Mouse (Mus musculus) splenic B cell, adult 2 months (primary cell): ENCODE results near the gene Bace2.

Experiments used
- DNase-seq: peaks from one replicate; pipeline ENCODE4 v3.0.0-alpha.2; 2011; ENCODE audit warnings: low read depth, low spot score
- H3K27me3 ChIP-seq: 2 replicates; pipeline ENCODE4 v1.6.1; 2012; ENCODE audit warnings: mild to moderate bottlenecking, low read length, moderate library complexity, mixed read lengths; ENCODE audit not compliant: control insufficient read depth, poor library complexity, insufficient read depth, severe bottlenecking
- H3K36me3 ChIP-seq: 2 replicates; pipeline ENCODE4 v1.6.1; 2012; ENCODE audit warnings: mild to moderate bottlenecking, low read length, moderate library complexity, mixed read lengths; ENCODE audit not compliant: control insufficient read depth, poor library complexity, insufficient read depth, severe bottlenecking

Bace2 gene

GRCm38 (mm10) chr16:97356499-97357187 is at the start of gene Bace2:
Bace2 (plus strand) TSS chr16:97356742.
- DNase-seq = no peak
- Histone ChIP-seq H3K27me3 (no peaks in the 10 kb centered on the region), H3K36me3 (no peaks in the 10 kb centered on the region)

GRCm38 (mm10) chr16:97307594-97307993 is 48.9 kb upstream of the Bace2 start:
- no peak for DNase-seq
- Histone ChIP-seq H3K36me3 (no peaks in the 10 kb centered on the region), H3K27me3 (no peaks in the 10 kb centered on the region)

GRCm38 (mm10) chr16:97309796-97310569 is 46.6 kb upstream of the Bace2 start:
- no peaks in the 10 kb centered on the region for H3K36me3 ChIP-seq
- no peak for DNase-seq
- no peaks in the 10 kb centered on the region for H3K27me3 ChIP-seq

- no peak for DNase-seq
- Histone ChIP-seq H3K36me3 (no peaks in the 10 kb centered on the region), H3K27me3 (no peaks in the 10 kb centered on the region)
Observed at GRCm38 (mm10) chr16:97310570-97310846, 46.0 kb upstream of the Bace2 start.

- H3K36me3 ChIP-seq = no peaks in the 10 kb centered on the region
- no peaks in the 10 kb centered on the region for H3K27me3 ChIP-seq
- DNase-seq = peak; percentile 47
Observed at GRCm38 (mm10) chr16:97312960-97313686, 43.4 kb upstream of the Bace2 start.

GRCm38 (mm10) chr16:97321576-97321975 is 35.0 kb upstream of the Bace2 start:
- no peaks in the 10 kb centered on the region for H3K36me3 ChIP-seq
- no peak for DNase-seq
- H3K27me3 ChIP-seq = no peaks in the 10 kb centered on the region

GRCm38 (mm10) chr16:97322604-97323003 is 33.9 kb upstream of the Bace2 start:
- DNase-seq = no peak
- H3K36me3 ChIP-seq = no peaks in the 10 kb centered on the region
- no peaks in the 10 kb centered on the region for H3K27me3 ChIP-seq

GRCm38 (mm10) chr16:97325975-97326374 is 30.6 kb upstream of the Bace2 start:
- DNase-seq = peak; percentile 3
- H3K36me3 ChIP-seq = no peaks in the 10 kb centered on the region
- H3K27me3 ChIP-seq = no peaks in the 10 kb centered on the region

- Histone ChIP-seq H3K36me3 (no peaks in the 10 kb centered on the region), H3K27me3 (no peaks in the 10 kb centered on the region)
- DNase-seq = no peak
Observed at GRCm38 (mm10) chr16:97328602-97329001, 27.9 kb upstream of the Bace2 start.

- no peak for DNase-seq
- no peaks in the 10 kb centered on the region for H3K36me3 ChIP-seq
- no peaks in the 10 kb centered on the region for H3K27me3 ChIP-seq
Observed at GRCm38 (mm10) chr16:97353013-97353412, 3.5 kb upstream of the Bace2 start.

GRCm38 (mm10) chr16:97354632-97355031 is 1.9 kb upstream of the Bace2 start:
- H3K36me3 ChIP-seq = no peaks in the 10 kb centered on the region
- DNase-seq = no peak
- H3K27me3 ChIP-seq = no peaks in the 10 kb centered on the region

- no peak for DNase-seq
- no peaks in the 10 kb centered on the region for H3K36me3 ChIP-seq
Observed at GRCm38 (mm10) chr16:97357188-97357821, 763 bp downstream of the Bace2 start.

GRCm38 (mm10) chr16:97362231-97362888 is 5.8 kb downstream of the Bace2 start:
- no peak for DNase-seq
- Histone ChIP-seq H3K27me3 (no peaks in the 10 kb centered on the region), H3K36me3 (no peaks in the 10 kb centered on the region)

More at GRCm38 (mm10) chr16:97357188-97357821, 763 bp downstream of the Bace2 start:
- H3K27me3 ChIP-seq = no peaks in the 10 kb centered on the region

- no peaks in the 10 kb centered on the region for H3K36me3 ChIP-seq
- H3K27me3 ChIP-seq = no peaks in the 10 kb centered on the region
- DNase-seq = no peak
Observed at GRCm38 (mm10) chr16:97366141-97366540, 9.6 kb downstream of the Bace2 start.
